ENCODE assay signal across 11 mouse cellular contexts in the genomic region with DNA sequence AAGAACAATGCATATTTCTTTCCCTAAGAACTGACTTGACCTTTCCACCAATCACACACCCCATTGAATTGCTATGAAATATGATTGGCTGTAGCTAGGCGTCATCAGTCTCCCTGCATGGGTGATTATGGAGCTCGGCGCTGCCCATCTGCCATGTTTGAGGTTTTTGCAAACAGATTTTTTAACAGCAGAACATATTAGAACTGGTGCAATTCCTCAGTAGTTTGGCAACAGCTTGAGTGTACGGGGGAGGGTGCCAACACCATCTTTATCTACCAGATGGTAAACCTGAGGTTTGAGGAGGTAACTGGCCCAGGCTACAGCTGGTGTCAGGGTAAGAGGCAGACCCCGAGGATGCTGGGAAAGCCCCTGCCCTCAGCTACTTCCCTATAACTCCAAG.
DNase-seq lines count a peak whose midpoint lies in the region; ATAC-seq and TF ChIP-seq lines count a peak whose summit lies in the region.
"Had no signal": no experiment of that assay in that cellular context is flagged by ENCODE, and none has a peak within 500 bp of the region (broad histone marks: within the 10 kb centered on the region; RNA-seq: fewer than 3 reads in every experiment).

No protein-coding gene starts in this region.

- H3K27me3 ChIP-seq in forebrain, postnatal 0 days (ENCODE audit: insufficient read depth, low read length): no peaks in the 10 kb centered on the region
- H3K27me3 ChIP-seq in midbrain, embryonic 10.5 days (ENCODE audit: low read depth, poor library complexity, severe bottlenecking): no peaks in the 10 kb centered on the region
- H3K27me3 ChIP-seq: hindbrain, embryonic 13.5 days; liver, embryonic 15.5 days had no signal

- no peak for TF ChIP-seq CTCF in forebrain, postnatal 0 days (IDR thresholded peaks at IDR 0.05; ENCODE audit: low read depth)

- H3K4me1 ChIP-seq in forebrain, postnatal 0 days (ENCODE audit: insufficient read depth): no peaks in the 10 kb centered on the region
- 0 out of 2 replicates have a peak, but pooled peaks cover 8% of the 10 kb centered on the region for H3K4me1 ChIP-seq in midbrain, embryonic 10.5 days
- H3K4me1 ChIP-seq: hindbrain, embryonic 13.5 days; liver, embryonic 15.5 days had no signal

- 58% methylated on average over 5 of the region's 5 CpGs for WGBS in forebrain, postnatal 0 days
- 89% methylated on average over 5 of the region's 5 CpGs for WGBS in midbrain, embryonic 10.5 days

- no peak overlapping the region for H3K4me3 ChIP-seq in forebrain, postnatal 0 days (ENCODE audit: low read depth, low read length)
- H3K4me3 ChIP-seq in midbrain, embryonic 10.5 days: no peak overlapping the region
- H3K4me3 ChIP-seq: hindbrain, embryonic 13.5 days; liver, embryonic 15.5 days had no signal

- peak; percentile 12 for DNase-seq in testis, postnatal 10 days (ENCODE audit: low spot score)
- no peak for DNase-seq in testis, postnatal 14 days (ENCODE audit: low spot score)
- peak; percentile 79 for DNase-seq in forebrain, postnatal 0 days
- peak; percentile 23 to 59 for DNase-seq in left cerebral cortex, adult 18-20 months (ENCODE audit: low spot score in 2 of 2)
- no peak for DNase-seq in urinary bladder, adult 2 months (ENCODE audit: low spot score)
- no peak for DNase-seq in ovary, postnatal 36 days (ENCODE audit: low spot score)
- no peak for DNase-seq in midbrain, embryonic 10.5 days (ENCODE audit: low spot score)

- H3K36me3 ChIP-seq in forebrain, postnatal 0 days (ENCODE audit: insufficient read depth): no peaks in the 10 kb centered on the region
- H3K36me3 ChIP-seq in midbrain, embryonic 10.5 days: no peaks in the 10 kb centered on the region
- H3K36me3 ChIP-seq: hindbrain, embryonic 13.5 days; liver, embryonic 15.5 days had no signal

- ATAC-seq in forebrain, postnatal 0 days: peak; percentile 87
- ATAC-seq in inflammation-experienced regulatory T-cells, adult 6 months: no peak

- H3K9me3 ChIP-seq in forebrain, postnatal 0 days (ENCODE audit: low read length): no peaks in the 10 kb centered on the region
- H3K9me3 ChIP-seq in midbrain, embryonic 10.5 days (replicated peaks): no peaks in the 10 kb centered on the region
- H3K9me3 ChIP-seq: hindbrain, embryonic 13.5 days; liver, embryonic 15.5 days had no signal

- H3K9ac ChIP-seq in forebrain, postnatal 0 days: no peak overlapping the region
- H3K9ac ChIP-seq: hindbrain, embryonic 13.5 days; liver, embryonic 15.5 days had no signal

- no peak overlapping the region for H3K27ac ChIP-seq in forebrain, postnatal 0 days (ENCODE audit: low read depth, low read length)
- H3K27ac ChIP-seq in midbrain, embryonic 10.5 days (replicated peaks): no peak overlapping the region
- H3K27ac ChIP-seq: hindbrain, embryonic 13.5 days; kidney, postnatal 0 days; liver, embryonic 15.5 days had no signal

- H3K4me2 ChIP-seq in forebrain, postnatal 0 days (ENCODE audit: low read depth): no peak overlapping the region
- H3K4me2 ChIP-seq: hindbrain, embryonic 13.5 days; liver, embryonic 15.5 days had no signal

Comparison
In these comparisons a context has a peak if more than half of its experiments do, and no peak if none do; other contexts are left out.
1. DNase-seq: peak in testis, postnatal 10 days (single experiment), forebrain, postnatal 0 days (single experiment) and left cerebral cortex, adult 18-20 months (2 of 2); none in testis, postnatal 14 days (single experiment), urinary bladder, adult 2 months (single experiment), ovary, postnatal 36 days (single experiment) and midbrain, embryonic 10.5 days (single experiment).